Mouse (Mus musculus) ES-Bruce4 (cell line): ENCODE measurements around the gene Ccdc61. TPM values are rescaled to one million over a fixed set of nuclear protein-coding genes. Genes with fewer than 3 reads are reported as not detected.
"Not testable (repeated sequence)": the region's sequence is repeated elsewhere in the genome, so short reads cannot be mapped to it uniquely, and the experiment has no call there.

Source experiments
- H3K27ac ChIP-seq: 2 replicates; pipeline ENCODE4 v1.5.1; 2012; ENCODE audit warnings: low read length, inconsistent platforms; ENCODE audit not compliant: insufficient read depth
- H3K27me3 ChIP-seq: 2 replicates; pipeline ENCODE4 v1.6.1; 2012; ENCODE audit warnings: mild to moderate bottlenecking, low read length, inconsistent platforms; ENCODE audit not compliant: control insufficient read depth, poor library complexity, insufficient read depth, severe bottlenecking
- H3K36me3 ChIP-seq: 2 replicates; pipeline ENCODE4 v1.6.1; 2012; ENCODE audit warnings: inconsistent platforms, mild to moderate bottlenecking, low read length, moderate library complexity; ENCODE audit not compliant: control insufficient read depth, poor library complexity, insufficient read depth, severe bottlenecking
- H3K4me1 ChIP-seq: one replicate; pipeline ENCODE4 v1.8.1; 2011; ENCODE audit warnings: low read length; ENCODE audit not compliant: control insufficient read depth, insufficient read depth
- H3K4me3 ChIP-seq: 2 replicates; pipeline ENCODE4 v1.5.1; 2011; ENCODE audit warnings: low read depth, mild to moderate bottlenecking, low read length
- H3K9ac ChIP-seq: 2 replicates; pipeline ENCODE4 v1.6.1; 2012; ENCODE audit warnings: low read depth, mild to moderate bottlenecking, inconsistent platforms; ENCODE audit not compliant: poor library complexity, severe bottlenecking
- H3K9me3 ChIP-seq: replicated peaks from 2 replicates; pipeline ENCODE4 v1.6.1; 2012; ENCODE audit warnings: mild to moderate bottlenecking, low read length, inconsistent platforms; ENCODE audit not compliant: control insufficient read depth, poor library complexity, insufficient read depth, severe bottlenecking
- CTCF ChIP-seq: IDR thresholded peaks from one replicate; pipeline ENCODE4 v1.8.1; 2011; ENCODE audit warnings: low read depth, low read length
- EP300 ChIP-seq: IDR thresholded peaks from 2 replicates; pipeline ENCODE4 v1.6.1; 2011; ENCODE audit warnings: low read depth, low read length; ENCODE audit not compliant: insufficient read depth
- POLR2A ChIP-seq: IDR thresholded peaks from one replicate; pipeline ENCODE4 v1.8.1; 2011; ENCODE audit warnings: low read length; ENCODE audit not compliant: insufficient read depth
- polyA plus RNA-seq: library from polyadenylated mRNA; stranded (reverse); fragments of >200 nt; gene quantifications from 2 replicates; pipeline ENCODE4 v1.2.4, GENCODE M21; 2011; ENCODE audit warnings: low read depth; ENCODE audit not compliant: missing spikeins, insufficient read depth, insufficient read length

Ccdc61 gene
- polyA plus RNA-seq, 1 experiment: 39.9 TPM

DNA sequence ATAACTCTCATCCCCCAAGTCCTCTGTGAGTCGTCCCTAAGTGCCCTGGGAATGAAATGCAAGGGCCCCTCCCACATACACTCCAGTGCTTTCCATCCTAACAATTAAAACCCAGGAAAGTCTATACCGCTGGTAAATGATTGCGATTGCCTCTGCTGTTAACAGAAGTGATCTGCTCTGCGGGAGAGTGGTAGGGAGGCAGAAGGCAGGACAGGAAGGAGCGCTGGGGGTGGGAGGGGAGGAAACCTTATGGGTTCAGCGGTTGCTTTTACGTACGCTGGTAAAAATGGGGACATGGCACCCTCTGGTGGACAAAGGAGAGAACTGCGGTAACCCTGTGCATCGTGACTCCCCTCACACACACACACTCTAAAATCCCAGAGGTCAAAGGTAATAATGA is 37.0 kb downstream of the Ccdc61 start:
- TF ChIP-seq CTCF: peak; percentile 94
- 0 out of 2 replicates have a peak, but pooled peaks have one; percentile 51 for TF ChIP-seq EP300
- TF ChIP-seq POLR2A: no peak
- H3K9ac ChIP-seq: 0 out of 2 replicates have a peak overlapping the region, but pooled peaks have one; percentile 1
- no peaks in the 10 kb centered on the region for H3K36me3 ChIP-seq
- no peak overlapping the region for H3K27ac ChIP-seq
- H3K4me1 ChIP-seq: no peaks in the 10 kb centered on the region
- no peak overlapping the region for H3K4me3 ChIP-seq
- no peaks in the 10 kb centered on the region for H3K27me3 ChIP-seq
- peaks cover 4% of the 10 kb centered on the region for H3K9me3 ChIP-seq

DNA sequence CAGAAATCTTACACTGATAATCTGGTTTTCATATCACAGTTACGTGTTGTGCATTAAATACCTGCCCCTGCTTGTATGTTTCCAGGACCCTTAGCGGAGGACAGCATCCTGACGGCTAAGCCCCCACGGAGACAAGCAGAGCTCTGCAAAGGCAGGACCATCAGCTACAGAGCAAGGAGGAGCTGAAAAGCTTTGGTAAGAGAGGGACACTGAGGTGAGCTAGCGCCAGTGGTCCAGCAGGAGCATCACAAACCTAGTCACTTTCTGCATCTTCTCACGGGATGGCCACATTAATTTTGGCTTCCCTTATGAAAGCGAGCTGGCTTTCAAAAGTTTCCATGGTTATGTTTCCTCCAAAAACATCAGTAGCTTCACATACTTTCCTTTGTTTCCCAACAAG is 37.4 kb downstream of the Ccdc61 start:
- Histone ChIP-seq H3K9me3 (peaks cover 8% of the 10 kb centered on the region), H3K9ac (0 out of 2 replicates have a peak overlapping the region, but pooled peaks have one; percentile 1), H3K4me1 (no peaks in the 10 kb centered on the region), H3K27me3 (no peaks in the 10 kb centered on the region), H3K27ac (no peak overlapping the region), H3K36me3 (no peaks in the 10 kb centered on the region), H3K4me3 (peak overlapping the region; percentile 41)
- TF ChIP-seq CTCF (no peak), POLR2A (no peak), EP300 (no peak)

DNA sequence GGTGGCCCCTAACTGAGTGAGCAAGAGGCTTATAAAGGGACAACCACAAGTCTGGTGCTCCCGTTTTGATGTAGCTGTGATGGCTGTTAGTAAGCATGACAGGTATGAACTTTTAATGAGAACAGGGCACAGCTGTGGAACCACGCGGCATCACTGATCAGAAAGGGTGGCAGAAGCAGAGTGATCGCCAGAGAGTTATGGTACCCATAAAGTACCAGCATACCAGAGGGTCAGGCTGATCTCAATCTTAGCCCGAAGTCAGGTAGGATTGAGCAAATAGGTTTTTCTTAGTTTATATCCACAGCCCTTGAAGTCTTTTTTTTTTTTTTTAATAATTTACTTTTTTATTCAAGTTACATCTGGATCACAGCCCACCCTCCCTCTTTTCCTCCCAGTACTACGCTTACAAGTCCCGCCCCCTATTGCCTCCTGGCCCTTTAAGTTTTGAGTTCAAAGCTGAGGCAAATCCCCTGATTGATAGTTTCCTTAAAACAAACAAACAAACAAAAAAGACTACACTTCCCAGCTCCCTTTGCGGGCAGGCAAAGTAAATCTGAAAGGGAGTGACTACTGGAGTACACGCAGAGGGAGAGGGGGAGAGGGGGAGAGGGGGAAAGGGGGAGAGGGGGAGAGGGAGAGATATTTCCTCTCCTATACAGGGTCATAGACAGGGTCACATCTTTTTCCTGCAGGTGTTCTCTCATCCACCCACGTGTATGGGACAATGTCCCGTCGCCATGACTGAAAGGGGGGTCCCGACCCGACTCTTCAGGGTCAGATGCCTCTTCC is 38.0 kb downstream of the Ccdc61 start:
- no peak for TF ChIP-seq CTCF
- Histone ChIP-seq H3K4me3 (peak overlapping the region; percentile 41), H3K27ac (no peak overlapping the region), H3K9me3 (peaks cover 8% of the 10 kb centered on the region), H3K9ac (0 out of 2 replicates have a peak overlapping the region, but pooled peaks have one; percentile 1), H3K27me3 (no peaks in the 10 kb centered on the region), H3K36me3 (no peaks in the 10 kb centered on the region), H3K4me1 (no peaks in the 10 kb centered on the region)

DNA sequence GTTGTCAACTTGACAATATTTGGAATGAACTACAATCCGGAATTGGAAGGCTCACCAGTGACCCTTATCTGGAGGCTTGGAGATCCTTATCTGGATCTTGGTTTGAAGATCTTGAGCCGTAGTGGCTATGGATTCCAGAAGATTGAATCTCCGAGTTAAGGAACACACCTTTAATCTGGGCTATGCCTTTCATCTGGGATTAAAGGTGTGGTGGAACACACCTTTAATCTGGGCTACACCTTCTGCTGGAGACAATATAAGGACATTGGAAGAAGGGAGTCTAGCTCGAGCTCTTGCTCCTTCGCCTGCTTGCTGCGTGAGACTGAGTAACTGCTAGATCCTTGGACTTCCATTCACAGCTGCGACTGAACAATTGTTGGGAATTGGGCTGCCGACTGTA is 39.2 kb downstream of the Ccdc61 start, which contains the start of gene Pglyrp1:
Gene Pglyrp1, plus strand, starts transcription at position 301 of the 400 bp plus-strand sequence.
- H3K36me3 ChIP-seq, H3K9ac ChIP-seq, H3K9me3 ChIP-seq, H3K4me3 ChIP-seq, H3K27ac ChIP-seq, H3K27me3 ChIP-seq, H3K4me1 ChIP-seq: not testable (repeated sequence)

DNA sequence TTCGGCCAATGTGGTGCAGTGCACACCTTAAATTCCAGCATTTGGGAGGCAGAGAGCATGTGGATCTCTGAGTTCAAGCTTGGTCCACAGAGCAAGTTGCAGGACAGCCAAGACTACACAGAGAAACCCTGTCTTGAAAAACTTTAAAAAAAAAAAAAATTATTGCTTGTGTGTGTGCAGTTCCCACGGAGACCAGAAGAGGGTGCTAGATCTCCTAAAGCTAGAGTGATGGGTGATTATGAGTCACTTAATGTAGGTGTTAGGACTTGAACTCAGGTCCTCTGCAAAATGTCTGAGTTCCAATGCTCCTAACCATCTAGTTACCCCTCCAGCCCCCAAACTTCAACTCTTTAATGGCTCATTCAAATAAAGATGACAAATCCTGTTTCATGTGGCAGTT is 41.7 kb downstream of the Ccdc61 start:
- H3K9me3 ChIP-seq: peaks cover 8% of the 10 kb centered on the region
- no peak for TF ChIP-seq CTCF
- H3K4me3 ChIP-seq: no peak overlapping the region
- no peak overlapping the region for H3K27ac ChIP-seq
- H3K9ac ChIP-seq: no peak overlapping the region
- no peaks in the 10 kb centered on the region for H3K27me3 ChIP-seq
- H3K4me1 ChIP-seq: no peaks in the 10 kb centered on the region
- H3K36me3 ChIP-seq: no peaks in the 10 kb centered on the region

DNA sequence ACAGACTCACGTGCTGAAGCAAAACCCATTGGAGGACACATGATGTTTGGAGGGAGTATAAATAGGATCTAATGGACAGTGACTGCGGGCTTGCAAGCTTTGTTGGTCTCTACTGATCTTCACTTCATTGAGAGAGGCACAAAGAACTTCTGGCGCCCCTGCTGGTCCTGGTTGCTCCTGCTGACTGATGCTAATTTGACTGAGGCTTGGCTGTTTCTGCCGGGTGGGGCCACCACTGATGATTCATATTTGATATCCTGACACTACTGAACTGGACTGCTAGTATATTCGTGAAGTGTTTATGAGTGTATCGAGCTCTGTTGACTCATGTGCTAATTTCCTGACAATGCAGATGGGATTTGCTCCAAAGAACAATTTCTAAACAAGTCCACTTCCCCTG is 47.4 kb downstream of the Ccdc61 start:
- Histone ChIP-seq H3K36me3 (no peaks in the 10 kb centered on the region), H3K4me3 (no peak overlapping the region), H3K9me3 (peaks cover 2% of the 10 kb centered on the region; the same call in 1 of the 2 replicates), H3K27me3 (no peaks in the 10 kb centered on the region), H3K9ac (no peak overlapping the region), H3K4me1 (peaks cover 3% of the 10 kb centered on the region), H3K27ac (no peak overlapping the region)
- TF ChIP-seq EP300 (no peak), CTCF (no peak), POLR2A (no peak)
